28 mouse cellular contexts compared by ENCODE assay signal in genomic region chr2:121852045-121852444, GRCm38 (mm10). TPM values are rescaled to one million over a fixed set of nuclear protein-coding genes. Genes with fewer than 3 reads are reported as not detected.
DNase-seq lines count a peak whose midpoint lies in the region; ATAC-seq and TF ChIP-seq lines count a peak whose summit lies in the region.
"Had no signal": no experiment of that assay in that cellular context is flagged by ENCODE, and none has a peak within 500 bp of the region (broad histone marks: within the 10 kb centered on the region; RNA-seq: fewer than 3 reads in every experiment).

No protein-coding gene starts in this region.

- no peak for ATAC-seq in lung, postnatal 0 days
- ATAC-seq in hindbrain, embryonic 13.5 days (ENCODE audit: low FRiP score): no peak
- ATAC-seq: activated CD4-positive, CD25-positive, alpha-beta regulatory T cell, adult 4 months; forebrain, embryonic 14.5 days; forebrain, postnatal 0 days; hindbrain, postnatal 0 days; inflammation-experienced regulatory T-cells, adult 6 months had no signal

- no peak for TF ChIP-seq RAD21 in MEL (IDR thresholded peaks at IDR 0.05; ENCODE audit: low read depth, low read length)

- no peaks in the 10 kb centered on the region for H3K4me1 ChIP-seq in lung, postnatal 0 days (ENCODE audit: insufficient read depth, low read depth, low read length)
- no peaks in the 10 kb centered on the region for H3K4me1 ChIP-seq in MEL (ENCODE audit: control insufficient read depth in 1 of 2, insufficient read depth in 2 of 2, low read length in 2 of 2)
- H3K4me1 ChIP-seq in hindbrain, embryonic 13.5 days (replicated peaks): no peaks in the 10 kb centered on the region
- H3K4me1 ChIP-seq: forebrain, embryonic 10.5 days; heart, embryonic 12.5 days; heart, embryonic 15.5 days; hindbrain, embryonic 10.5 days had no signal

- no peak for TF ChIP-seq POLR2A in MEL (IDR thresholded peaks at IDR 0.05; ENCODE audit: control insufficient read depth in 1 of 2, insufficient read depth in 1 of 2, low read depth in 1 of 2, low read length in 2 of 2, poor library complexity in 1 of 2)

- TF ChIP-seq CTCF in lung, postnatal 0 days (IDR thresholded peaks at IDR 0.05): no peak
- no peak for TF ChIP-seq CTCF in MEL (IDR thresholded peaks at IDR 0.05 in 2 of 3, conservative IDR thresholded peaks at IDR 0.05 in 1 of 3; ENCODE audit: control insufficient read depth in 1 of 3, insufficient read depth in 1 of 3, low read depth in 2 of 3, low read length in 3 of 3, poor library complexity in 1 of 3, severe bottlenecking in 1 of 3)

- H3K9me3 ChIP-seq in lung, postnatal 0 days (ENCODE audit: low read length): no peaks in the 10 kb centered on the region
- H3K9me3 ChIP-seq in MEL (replicated peaks; ENCODE audit: insufficient read depth, low read length): no peaks in the 10 kb centered on the region
- no peaks in the 10 kb centered on the region for H3K9me3 ChIP-seq in hindbrain, embryonic 13.5 days
- H3K9me3 ChIP-seq: forebrain, embryonic 10.5 days; heart, embryonic 12.5 days; heart, embryonic 15.5 days; hindbrain, embryonic 10.5 days had no signal

- H3K9ac ChIP-seq in lung, postnatal 0 days (replicated peaks; ENCODE audit: low read depth): no peak overlapping the region
- H3K9ac ChIP-seq in MEL (ENCODE audit: control insufficient read depth, low read depth, low read length, poor library complexity, severe bottlenecking): no peak overlapping the region
- no peak overlapping the region for H3K9ac ChIP-seq in hindbrain, embryonic 13.5 days
- H3K9ac ChIP-seq: forebrain, postnatal 0 days; heart, embryonic 12.5 days; heart, embryonic 15.5 days; hindbrain, embryonic 14.5 days had no signal

- no peak overlapping the region for H3K4me2 ChIP-seq in lung, postnatal 0 days (replicated peaks; ENCODE audit: low read depth, low read length)
- no peak overlapping the region for H3K4me2 ChIP-seq in hindbrain, embryonic 13.5 days
- H3K4me2 ChIP-seq: heart, embryonic 12.5 days; heart, embryonic 15.5 days; hindbrain, embryonic 14.5 days had no signal

- H3K27me3 ChIP-seq in lung, postnatal 0 days (replicated peaks; ENCODE audit: insufficient read depth, low read length): no peaks in the 10 kb centered on the region
- H3K27me3 ChIP-seq in MEL (ENCODE audit: control insufficient read depth in 1 of 2, insufficient read depth in 2 of 2, low read length in 2 of 2): peaks cover 0 to 5% of the 10 kb centered on the region in 2 experiments; a peak in 2 of 4 replicates
- no peaks in the 10 kb centered on the region for H3K27me3 ChIP-seq in hindbrain, embryonic 13.5 days
- H3K27me3 ChIP-seq: CH12.LX; heart, embryonic 12.5 days; heart, embryonic 15.5 days had no signal

- TF ChIP-seq EP300 in lung, postnatal 0 days (IDR thresholded peaks at IDR 0.05): no peak
- no peak for TF ChIP-seq EP300 in MEL (IDR thresholded peaks at IDR 0.05; ENCODE audit: low read depth in 1 of 2, low read length in 2 of 2)

- no peaks in the 10 kb centered on the region for H3K79me2 ChIP-seq in MEL (ENCODE audit: control insufficient read depth, insufficient read depth, low read length, poor library complexity)

- intact Hi-C loops in gastrocnemius, postnatal 14 days (cut with DNase I; ENCODE audit: low total_unique reads): no loop called here

- WGBS in lung, postnatal 0 days: 20% methylated on average over 2 of the region's 2 CpGs
- 77% methylated on average over 2 of the region's 2 CpGs for WGBS in hindbrain, embryonic 13.5 days

- H3K36me3 ChIP-seq in lung, postnatal 0 days (ENCODE audit: insufficient read depth, low read length): no peaks in the 10 kb centered on the region
- no peaks in the 10 kb centered on the region for H3K36me3 ChIP-seq in MEL (ENCODE audit: control insufficient read depth in 1 of 2, insufficient read depth in 2 of 2, low read length in 2 of 2)
- H3K36me3 ChIP-seq in hindbrain, embryonic 13.5 days: no peaks in the 10 kb centered on the region
- H3K36me3 ChIP-seq: forebrain, embryonic 10.5 days; heart, embryonic 12.5 days; heart, embryonic 15.5 days; hindbrain, embryonic 10.5 days had no signal

- no peak overlapping the region for H3K27ac ChIP-seq in lung, postnatal 0 days (ENCODE audit: low read length)
- no peak overlapping the region for H3K27ac ChIP-seq in MEL (ENCODE audit: control insufficient read depth, low read depth, low read length)
- H3K27ac ChIP-seq in hindbrain, embryonic 13.5 days: no peak overlapping the region
- H3K27ac ChIP-seq: forebrain, embryonic 10.5 days; gastrocnemius, adult 2 months; heart, embryonic 15.5 days; hindbrain, embryonic 10.5 days; hindbrain, embryonic 14.5 days; hindbrain, postnatal 0 days had no signal

- peak; percentile 13 to 47 for DNase-seq in lung, adult 18-20 months
- no peak for DNase-seq in lung, postnatal 0 days (ENCODE audit: low spot score)
- DNase-seq in MEL (ENCODE audit: low read depth, low spot score): no peak
- DNase-seq in lung, postnatal 25 days (ENCODE audit: low spot score): peak; percentile 51
- no peak for DNase-seq in gastrocnemius, postnatal 14 days
- DNase-seq: adrenal gland, adult 8-10 months; adrenal gland, postnatal 25 days; B cell, adult 2 months; cerebellum, adult 11-12 months; cerebellum, adult 8-10 months; cerebellum, postnatal 10 days; forebrain, postnatal 0 days; gastrocnemius, adult 2 months; gastrocnemius, postnatal 25 days; heart, adult 18-20 months; heart, postnatal 10 days; heart, postnatal 36 days had no signal

- no peak overlapping the region for H3K4me3 ChIP-seq in lung, postnatal 0 days (ENCODE audit: low read depth, low read length)
- no peak overlapping the region for H3K4me3 ChIP-seq in MEL (ENCODE audit: control insufficient read depth in 1 of 2, insufficient read depth in 1 of 2, low read depth in 2 of 2, low read length in 2 of 2)
- no peak overlapping the region for H3K4me3 ChIP-seq in hindbrain, embryonic 13.5 days
- H3K4me3 ChIP-seq: forebrain, embryonic 10.5 days; gastrocnemius, adult 2 months; heart, embryonic 12.5 days; heart, embryonic 15.5 days; hindbrain, embryonic 10.5 days had no signal

TF ChIP-seq in MEL, 35 proteins besides CTCF, POLR2A, EP300 and RAD21:
- TF ChIP-seq ZNF384 (IDR thresholded peaks at IDR 0.05; ENCODE audit: low read depth, low read length) (no peak), GATA1 (IDR thresholded peaks at IDR 0.05; ENCODE audit: low read depth, low read length) (peak; percentile 50)

RNA-seq across cellular contexts. Expression of gene Casc4, which starts 14.7 kb away (rescaled TPM):
- 19.7 and 24.3 TPM in 2 replicates for polyA plus RNA-seq in lung, postnatal 0 days (2015; fragmentation: Nextera tagmentation; extraction: Ambion mirVana)
- total RNA-seq in MEL (2012; rRNA removed): 25.2 and 30.1 TPM in 2 replicates
- polyA plus RNA-seq in MEL (2012; ENCODE audit: insufficient read depth in 1 of 2, insufficient read length in 2 of 2, low read depth in 1 of 2, low replicate concordance in 2 of 2, missing spikeins in 1 of 2): 100 to 1,000 TPM in 1 of 2 experiments, 10 to 100 TPM in 1; 26.0 to 124 TPM
- 10 to 100 TPM; 16.9 to 22.4 TPM for total RNA-seq in gastrocnemius, postnatal 14 days (2021)
- 33.6 and 34.6 TPM in 2 replicates for polyA plus RNA-seq in hindbrain, embryonic 13.5 days (2015; fragmentation: Nextera tagmentation; extraction: Ambion mirVana)

RNA-seq across cellular contexts. Expression of gene Frmd5, which starts 45.2 kb away (rescaled TPM):
- polyA plus RNA-seq in lung, postnatal 0 days (2015; fragmentation: Nextera tagmentation; extraction: Ambion mirVana): 2.0 and 3.1 TPM in 2 replicates
- total RNA-seq in MEL (2012; rRNA removed): 0.04 TPM in 1 of 2 replicates, not detected in the other
- polyA plus RNA-seq in MEL (2012; ENCODE audit: insufficient read depth in 1 of 2, insufficient read length in 2 of 2, low read depth in 1 of 2, low replicate concordance in 2 of 2, missing spikeins in 1 of 2): under 1 TPM in 1 of 2 experiments, not detected in 1; 0.15 TPM
- under 1 TPM; 0.33 to 0.38 TPM for total RNA-seq in gastrocnemius, postnatal 14 days (2021)
- 28.8 and 33.0 TPM in 2 replicates for polyA plus RNA-seq in hindbrain, embryonic 13.5 days (2015; fragmentation: Nextera tagmentation; extraction: Ambion mirVana)

Comparison
In these comparisons a context has a peak if more than half of its experiments do, and no peak if none do; other contexts are left out.
1. DNase-seq: peak in lung, adult 18-20 months (2 of 2) and lung, postnatal 25 days (single experiment); none in lung, postnatal 0 days (single experiment), MEL (single experiment) and gastrocnemius, postnatal 14 days (single experiment).